In genomic region chr4:98081962-98082361, GRCm38 (mm10) we compare ENCODE assay signal across 12 mouse cellular contexts.
"Had no signal": no experiment of that assay in that cellular context is flagged by ENCODE, and none has a peak within 500 bp of the region (broad histone marks: within the 10 kb centered on the region; RNA-seq: fewer than 3 reads in every experiment).

No protein-coding gene starts in this region.

- H3K9ac ChIP-seq: limb, embryonic 13.5 days; liver, embryonic 15.5 days; stomach, embryonic 15.5 days had no signal

- H3K9me3 ChIP-seq: limb, embryonic 13.5 days; liver, embryonic 15.5 days; megakaryocyte, embryonic 14.5 days; stomach, embryonic 15.5 days had no signal

- H3K4me3 ChIP-seq: limb, embryonic 13.5 days; liver, embryonic 15.5 days; megakaryocyte, embryonic 14.5 days; stomach, embryonic 15.5 days had no signal

- H3K27me3 ChIP-seq: limb, embryonic 13.5 days; liver, embryonic 15.5 days; stomach, embryonic 15.5 days had no signal

- H3K4me1 ChIP-seq: liver, embryonic 15.5 days; stomach, embryonic 15.5 days had no signal

- ATAC-seq: lung, postnatal 0 days had no signal

- H3K4me2 ChIP-seq: limb, embryonic 13.5 days; liver, embryonic 11.5 days; liver, embryonic 15.5 days; midbrain, embryonic 11.5 days; stomach, embryonic 15.5 days had no signal

- DNase-seq: kidney, adult 8-10 months; kidney, postnatal 25 days; lung, adult 2 months; lung, postnatal 36 days; right cerebral cortex, postnatal 14 days had no signal

- H3K36me3 ChIP-seq: liver, embryonic 15.5 days; stomach, embryonic 15.5 days had no signal

- H3K27ac ChIP-seq: limb, embryonic 13.5 days; liver, embryonic 15.5 days; stomach, embryonic 15.5 days had no signal
